Mouse (Mus musculus) heart, embryonic 12.5 days (tissue): ENCODE measurements at regions not wholly inside any gene's neighbourhood (a gene's known extent, or its start where the extent isn't known, plus 50 kb on each side); places are given as distances from the start of the nearest gene placed in this dataset.

Experiments used
- ATAC-seq: fragments of 200-750 bp; cut with Nextera tagmentation; 2 replicates; pipeline ENCODE4 v1.8.0; 2017; ENCODE audit warnings: moderate TSS enrichment, moderate library complexity; ENCODE audit not compliant: insufficient number of reproducible peaks, low FRiP score
- H3K27ac ChIP-seq: fragments of 300-500 bp; sonication (generic); 2 replicates; pipeline ENCODE4 v1.5.1; 2016; ENCODE audit warnings: mild to moderate bottlenecking, moderate library complexity; ENCODE audit not compliant: poor library complexity, severe bottlenecking
- H3K27me3 ChIP-seq: fragments of 300-500 bp; sonication (generic); replicated peaks from 2 replicates; pipeline ENCODE4 v1.6.1; 2016; ENCODE audit warnings: mild to moderate bottlenecking, moderate library complexity
- H3K36me3 ChIP-seq: fragments of 300-500 bp; sonication (generic); 2 replicates; pipeline ENCODE4 v1.6.1; 2016; ENCODE audit warnings: mild to moderate bottlenecking, moderate library complexity
- H3K4me1 ChIP-seq: fragments of 300-500 bp; sonication (generic); replicated peaks from 2 replicates; pipeline ENCODE4 v1.6.1; 2016; ENCODE audit warnings: mild to moderate bottlenecking
- H3K4me2 ChIP-seq: fragments of 300-500 bp; sonication (generic); 2 replicates; pipeline ENCODE4 v1.6.1; 2016; ENCODE audit warnings: mild to moderate bottlenecking, moderate library complexity
- H3K4me3 ChIP-seq: fragments of 300-500 bp; sonication (generic); 2 replicates; pipeline ENCODE4 v1.5.1; 2016; ENCODE audit warnings: mild to moderate bottlenecking
- H3K9ac ChIP-seq: fragments of 300-500 bp; sonication (generic); 2 replicates; pipeline ENCODE4 v1.6.1; 2016; ENCODE audit warnings: mild to moderate bottlenecking, moderate library complexity
- H3K9me3 ChIP-seq: fragments of 300-500 bp; sonication (generic); replicated peaks from 2 replicates; pipeline ENCODE4 v1.6.1; 2016; ENCODE audit warnings: mild to moderate bottlenecking, moderate library complexity
- WGBS: fragments of 180-500 bp; shearing (Covaris S2); methylation state at CpG from one replicate; pipeline ENCODE4 v1.1.7; 2016; 5-methylcytosine and 5-hydroxymethylcytosine counted together

- WGBS = 32% methylated on average over 5 of the region's 5 CpGs
- Histone ChIP-seq H3K4me2 (no peak overlapping the region), H3K36me3 (no peaks in the 10 kb centered on the region), H3K4me3 (no peak overlapping the region), H3K9me3 (no peaks in the 10 kb centered on the region), H3K4me1 (peaks cover 35% of the 10 kb centered on the region), H3K9ac (no peak overlapping the region), H3K27ac (no peak overlapping the region), H3K27me3 (no peaks in the 10 kb centered on the region)
- ATAC-seq = no peak
Observed at GRCm38 (mm10) chr13:53522807-53523206, 49.9 kb upstream of the Msx2 start.
